Mouse (Mus musculus): Measurements from ENCODE around the gene Dtymk. TPM values are rescaled to one million over a fixed set of nuclear protein-coding genes. Genes with fewer than 3 reads are reported as not detected.

Dtymk gene
- polyA plus RNA-seq, 1 experiment = 95.9 TPM

GRCm38 (mm10) chr1:93751290-93751689 is 50.4 kb downstream of the Dtymk start, which contains the start of gene Atg4b:
Gene Atg4b, plus strand, starts transcription at chr1:93751500.
- no peak for DNase-seq (ENCODE audit: extremely low spot score in 1 of 2, low spot score in 1 of 2)

GRCm38 (mm10) chr1:93748539-93748938 is 53.2 kb downstream of the Dtymk start:
- no peak for DNase-seq (ENCODE audit: extremely low spot score in 1 of 2, low spot score in 1 of 2)

- no peak for DNase-seq (ENCODE audit: extremely low spot score in 1 of 2, low spot score in 1 of 2)
These were observed 55.6 kb downstream of the Dtymk start for GRCm38 (mm10) chr1:93746179-93746578.

GRCm38 (mm10) chr1:93742910-93743309 is 58.8 kb downstream of the Dtymk start:
- DNase-seq (ENCODE audit: extremely low spot score in 1 of 2, low spot score in 1 of 2) = no peak

Other genes with a start within 250 kb of the Dtymk start
- 359 and 411 TPM in 2 replicates for gene Stk25, start 143.3 kb downstream of the Dtymk start, polyA plus RNA-seq (2012; rRNA removed)
- gene Bok, start 116.3 kb downstream of the Dtymk start, polyA plus RNA-seq (2012; rRNA removed) = 48.4 and 53.9 TPM in 2 replicates
- gene Atg4b, start 50.4 kb downstream of the Dtymk start, polyA plus RNA-seq (2012; rRNA removed) = 49.9 and 50.6 TPM in 2 replicates
- gene Thap4, start 47.1 kb downstream of the Dtymk start, polyA plus RNA-seq (2012; rRNA removed) = 34.8 and 38.4 TPM in 2 replicates
- 8.1 and 8.4 TPM in 2 replicates for gene Ing5, start 2.0 kb upstream of the Dtymk start, polyA plus RNA-seq (2012; rRNA removed)
- 17.3 and 17.6 TPM in 2 replicates for gene D2hgdh, start 23.0 kb upstream of the Dtymk start, polyA plus RNA-seq (2012; rRNA removed)
- gene Gal3st2, start 59.4 kb upstream of the Dtymk start, polyA plus RNA-seq (2012; rRNA removed) = 0.06 and 0.11 TPM in 2 replicates
- 0.10 TPM in 1 of 2 replicates, not detected in the other for gene Gal3st2b, start 116.4 kb upstream of the Dtymk start, polyA plus RNA-seq (2012; rRNA removed)
- gene Gal3st2c, start 188.6 kb upstream of the Dtymk start, polyA plus RNA-seq (2012; rRNA removed) = 0.02 TPM in 1 of 2 replicates, not detected in the other
- gene Neu4, start 218.5 kb upstream of the Dtymk start, polyA plus RNA-seq (2012; rRNA removed) = 8.0 and 8.2 TPM in 2 replicates